Mouse (Mus musculus): ENCODE data around the gene Mto1.
"Not testable (repeated sequence)": the region's sequence is repeated elsewhere in the genome, so short reads cannot be mapped to it uniquely, and the experiment has no call there.

The Mto1 gene

DNA sequence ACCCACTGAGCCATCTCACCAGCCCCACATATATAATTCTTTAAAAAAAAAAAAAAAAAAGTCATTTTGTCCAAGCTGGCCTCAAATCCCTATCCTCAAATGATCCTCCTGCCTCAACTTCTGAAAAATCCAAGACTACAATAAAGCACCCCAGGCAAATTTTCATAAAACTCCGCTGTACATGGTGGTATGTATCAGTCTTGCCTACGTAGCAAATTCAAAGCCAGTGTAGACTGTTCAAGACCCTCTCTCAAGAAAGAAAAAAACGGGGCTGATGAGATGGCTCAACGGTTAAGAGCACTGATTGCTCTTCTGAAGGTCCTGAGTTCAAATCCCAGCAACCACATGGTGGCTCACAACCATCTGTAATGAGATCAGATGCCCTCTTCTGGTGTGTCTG, 27.9 kb downstream of the Mto1 start:
- peak; percentile 69 for DNase-seq (ENCODE audit: low read depth, low spot score)

DNA sequence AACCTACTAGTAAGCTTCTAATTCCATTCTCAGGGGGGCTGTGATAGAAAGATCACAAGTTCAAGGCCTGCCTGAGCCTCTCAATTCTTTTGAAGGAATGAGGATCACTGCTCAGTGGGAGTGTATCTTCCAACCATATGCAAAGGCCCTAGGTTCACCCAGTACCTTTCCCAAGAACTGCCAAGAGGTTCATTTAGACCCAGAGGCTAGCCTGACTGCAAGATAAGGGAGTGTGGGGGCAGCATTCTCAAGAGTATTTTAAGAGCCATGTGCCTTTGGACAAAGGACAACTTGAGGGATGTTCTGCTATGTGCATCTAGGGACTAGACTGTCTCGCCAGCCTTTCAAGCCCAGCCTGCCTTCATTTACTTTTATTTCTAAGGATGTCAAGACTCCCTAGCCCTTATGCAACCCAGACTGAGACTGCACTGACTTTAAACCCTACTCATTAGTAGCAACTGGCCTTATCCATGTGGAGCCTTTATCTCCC, 28.6 kb downstream of the Mto1 start:
- DNase-seq (ENCODE audit: low read depth, low spot score): peak; percentile 62

DNA sequence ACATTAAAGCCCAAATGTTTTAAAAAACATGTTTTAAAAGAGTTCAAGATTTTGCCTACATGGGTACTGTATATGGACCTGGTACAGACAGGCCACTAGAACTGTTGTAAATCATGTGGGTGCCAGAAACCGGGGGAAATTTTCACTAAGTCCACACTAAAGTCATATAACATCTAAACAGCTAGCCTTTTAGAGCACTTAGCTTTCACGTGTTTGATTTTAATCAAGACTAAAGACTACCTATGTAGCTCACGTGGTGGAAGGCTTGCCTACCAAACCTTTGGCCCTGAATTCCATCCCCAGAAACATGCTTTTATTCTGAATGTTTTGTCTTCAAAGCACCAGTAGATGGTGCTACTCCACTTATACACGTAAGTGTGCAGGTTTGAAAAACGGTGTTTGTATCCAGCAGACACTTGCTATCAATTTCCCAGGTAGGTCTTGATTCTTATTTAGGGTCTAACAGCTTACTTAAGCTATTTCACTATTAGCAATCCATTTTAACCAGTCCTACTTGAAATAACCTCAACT, 29.1 kb downstream of the Mto1 start:
- DNase-seq (ENCODE audit: low read depth, low spot score): peak; percentile 75

DNA sequence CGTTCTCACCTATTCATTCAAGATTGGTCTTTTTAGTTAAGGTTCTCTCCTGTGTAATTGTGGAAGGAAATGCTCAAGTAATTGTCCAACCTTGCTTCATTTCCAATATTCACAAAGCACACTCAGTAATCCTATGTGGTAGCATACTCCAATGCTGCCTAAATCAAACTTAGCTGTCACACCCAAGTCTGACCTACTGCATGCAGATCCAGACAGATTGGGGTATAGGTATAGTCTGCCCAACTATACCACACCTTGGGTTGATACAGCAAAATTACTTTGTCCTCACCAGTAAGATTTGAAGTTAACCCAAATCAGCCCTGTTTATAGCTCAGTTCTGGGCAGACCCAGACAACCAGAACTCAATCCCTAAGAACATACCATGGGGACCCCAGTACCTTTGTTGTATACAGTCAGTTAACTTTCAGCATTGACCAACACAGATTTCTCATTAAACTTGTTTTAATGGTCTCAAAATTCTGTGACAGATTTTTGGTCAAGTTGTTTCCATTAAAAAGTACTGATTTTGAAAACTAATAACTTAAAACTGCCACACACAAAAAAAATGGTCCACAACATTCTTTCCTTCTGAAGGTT, 30.1 kb downstream of the Mto1 start:
- DNase-seq (ENCODE audit: low read depth, low spot score): peak; percentile 38

DNA sequence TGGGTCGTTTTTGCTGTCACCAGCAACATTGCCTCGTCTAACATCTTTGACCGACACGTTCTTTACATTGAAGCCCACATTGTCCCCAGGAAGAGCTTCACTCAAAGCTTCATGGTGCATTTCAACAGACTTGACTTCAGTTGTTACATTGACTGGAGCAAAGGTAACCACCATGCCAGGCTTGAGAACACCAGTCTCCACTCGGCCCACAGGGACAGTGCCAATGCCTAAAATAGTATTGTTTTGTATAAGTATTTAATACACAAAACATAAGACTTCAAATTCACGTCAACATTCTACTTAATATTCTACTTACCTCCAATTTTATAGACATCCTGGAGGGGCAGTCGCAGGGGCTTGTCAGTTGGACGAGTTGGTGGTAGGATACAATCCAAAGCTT, 31.3 kb downstream of the Mto1 start:
- not testable (repeated sequence) for DNase-seq (ENCODE audit: low read depth, low spot score)

DNA sequence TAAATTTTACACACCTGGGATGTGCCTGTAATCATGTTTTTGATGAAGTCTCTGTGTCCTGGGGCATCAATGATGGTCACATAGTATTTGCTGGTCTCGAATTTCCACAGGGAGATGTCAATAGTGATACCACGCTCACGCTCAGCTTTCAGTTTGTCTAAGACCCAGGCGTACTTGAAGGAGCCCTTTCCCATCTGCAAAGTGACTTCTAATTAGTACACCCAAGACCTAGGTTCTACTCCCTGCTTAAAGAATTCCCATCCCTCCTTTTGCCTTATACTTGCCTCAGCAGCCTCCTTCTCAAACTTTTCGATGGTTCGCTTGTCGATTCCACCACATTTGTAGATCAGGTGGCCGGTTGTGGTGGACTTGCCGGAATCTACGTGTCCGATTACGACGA, 32.2 kb downstream of the Mto1 start:
- DNase-seq (ENCODE audit: low read depth, low spot score): not testable (repeated sequence)

DNA sequence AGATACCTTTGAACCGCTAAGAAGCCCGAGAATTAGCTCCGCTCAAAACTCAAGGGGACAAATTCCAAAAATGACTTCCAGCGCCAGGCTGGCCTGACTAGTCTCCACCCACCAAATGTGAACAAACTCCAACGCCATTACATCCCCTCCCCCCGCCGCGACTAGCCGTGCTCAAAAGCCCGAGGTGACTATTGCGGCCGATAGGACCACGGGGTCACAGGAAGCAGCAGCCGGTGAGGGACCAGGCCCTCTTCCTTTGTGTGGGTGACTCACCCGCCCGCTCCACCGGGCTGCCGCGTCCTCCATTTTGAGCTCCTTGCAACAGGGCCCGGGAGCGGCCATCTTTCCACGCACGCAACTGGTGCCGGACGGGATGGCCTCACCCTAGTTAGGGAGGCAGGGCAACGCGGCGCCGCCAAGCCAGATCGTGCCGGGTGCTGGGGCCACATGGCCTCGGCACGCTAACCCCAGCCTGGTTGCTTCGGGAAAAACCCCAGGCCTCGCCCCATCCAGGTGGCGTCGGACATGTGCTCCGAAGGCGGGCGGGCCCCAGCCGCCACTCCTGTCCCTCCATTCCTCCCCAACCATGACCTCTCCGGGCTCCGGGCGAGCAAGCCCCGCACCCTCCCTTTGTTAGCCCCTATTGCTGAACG, 32.8 kb downstream of the Mto1 start:
- peak; percentile 76 for DNase-seq (ENCODE audit: low read depth, low spot score)

DNA sequence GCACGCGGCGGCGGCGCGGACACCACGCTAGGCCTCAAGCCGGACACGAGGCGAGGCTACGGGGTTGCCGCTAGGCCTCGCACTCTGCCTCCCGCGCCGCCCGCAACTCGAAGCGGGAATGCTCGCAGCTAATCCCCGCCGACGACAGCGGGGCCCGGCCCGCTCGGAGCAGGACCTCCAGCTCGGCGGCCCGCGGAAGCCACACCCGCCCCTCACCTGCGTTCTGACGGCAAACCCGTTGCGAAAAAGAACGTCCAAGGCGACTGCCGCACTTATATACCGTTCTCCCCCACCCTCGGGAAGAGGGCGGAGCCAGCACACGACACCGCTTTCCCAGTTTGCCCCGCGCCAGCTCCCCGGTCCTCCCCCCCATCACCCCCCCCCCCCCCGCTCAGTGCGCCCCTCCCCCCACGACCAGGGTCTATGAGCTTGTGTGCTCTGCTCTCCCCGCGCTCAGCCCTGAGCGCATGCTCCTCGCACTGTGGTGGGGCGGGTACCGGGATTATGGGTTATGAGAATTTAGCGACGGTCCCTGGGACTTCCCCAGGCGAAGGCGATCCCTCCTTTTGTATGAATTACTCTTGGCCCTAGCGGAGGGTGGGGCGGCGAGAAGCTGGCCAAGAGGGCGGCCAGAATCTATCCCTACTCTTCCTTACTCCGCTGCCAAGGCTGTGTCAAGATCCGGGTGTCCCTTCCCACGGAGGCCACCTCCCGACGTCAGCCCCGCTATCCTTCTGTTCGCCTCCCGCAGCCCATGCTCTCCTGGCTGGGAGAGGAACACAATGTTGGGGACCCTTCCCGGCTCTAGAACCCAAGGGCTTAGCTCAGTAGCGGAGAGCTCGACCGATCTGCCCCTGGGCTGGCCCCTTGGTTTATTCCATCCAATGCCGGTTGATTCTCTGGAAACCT, 33.7 kb downstream of the Mto1 start:
- peak; percentile 96 for DNase-seq (ENCODE audit: low read depth, low spot score)

DNA sequence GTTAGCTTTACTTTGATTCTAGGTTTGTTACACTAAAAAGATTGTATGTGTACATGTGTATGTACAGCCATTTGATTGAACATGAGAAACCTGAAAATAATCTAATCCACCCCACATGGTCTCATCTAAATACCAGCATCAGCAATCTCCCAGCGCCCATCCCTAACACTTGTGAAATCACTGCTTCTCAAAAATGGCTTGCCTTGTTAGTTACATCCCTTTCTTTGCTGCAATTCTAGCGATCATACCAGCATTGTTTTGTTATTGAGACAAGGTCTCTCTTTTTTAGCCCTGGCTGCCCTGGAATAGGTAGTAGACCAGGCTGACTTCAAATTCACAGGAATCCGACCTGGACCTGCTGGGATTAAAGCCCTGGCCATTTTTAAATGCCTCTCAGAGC, 34.4 kb downstream of the Mto1 start:
- no peak for DNase-seq (ENCODE audit: low read depth, low spot score)

DNA sequence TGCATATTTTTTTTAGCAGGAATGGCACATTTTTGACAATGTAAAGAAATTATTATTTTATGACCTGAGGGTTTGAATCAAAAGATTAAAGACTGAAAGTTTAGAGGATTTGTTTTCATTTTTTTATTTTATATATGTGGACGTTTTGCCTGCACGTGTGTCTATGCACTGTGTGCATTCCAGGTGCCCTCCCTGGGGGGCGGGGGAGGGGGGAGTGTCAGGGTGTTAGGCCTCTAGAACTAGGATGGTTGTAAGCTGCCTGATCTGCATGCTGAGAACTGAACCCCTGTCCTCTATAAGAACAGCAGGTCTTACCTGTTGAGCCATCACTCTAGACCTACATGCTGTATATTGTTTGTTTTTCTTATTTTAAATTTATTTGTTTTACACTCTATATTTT, 36.7 kb downstream of the Mto1 start:
- DNase-seq (ENCODE audit: low read depth, low spot score): no peak

DNA sequence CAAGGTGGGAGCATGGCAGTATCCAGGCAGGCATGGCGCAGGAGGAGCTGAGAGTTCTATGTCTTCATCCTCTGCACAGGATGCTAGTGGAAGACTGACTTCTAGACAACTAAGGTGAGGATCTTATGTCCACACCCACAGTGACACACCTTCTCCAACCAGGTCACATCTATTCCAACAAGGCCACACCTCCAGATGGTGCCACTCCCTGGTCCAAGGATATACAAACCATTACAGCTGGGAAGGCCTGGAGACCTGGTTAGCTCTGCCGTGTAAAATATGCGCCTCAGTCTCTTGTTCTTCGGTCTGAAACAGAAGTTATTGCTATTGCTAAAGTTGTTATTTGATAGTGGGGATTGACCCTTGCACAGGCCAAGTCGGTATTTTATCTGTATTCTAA, 40.0 kb downstream of the Mto1 start:
- DNase-seq (ENCODE audit: low read depth, low spot score): peak; percentile 51

DNA sequence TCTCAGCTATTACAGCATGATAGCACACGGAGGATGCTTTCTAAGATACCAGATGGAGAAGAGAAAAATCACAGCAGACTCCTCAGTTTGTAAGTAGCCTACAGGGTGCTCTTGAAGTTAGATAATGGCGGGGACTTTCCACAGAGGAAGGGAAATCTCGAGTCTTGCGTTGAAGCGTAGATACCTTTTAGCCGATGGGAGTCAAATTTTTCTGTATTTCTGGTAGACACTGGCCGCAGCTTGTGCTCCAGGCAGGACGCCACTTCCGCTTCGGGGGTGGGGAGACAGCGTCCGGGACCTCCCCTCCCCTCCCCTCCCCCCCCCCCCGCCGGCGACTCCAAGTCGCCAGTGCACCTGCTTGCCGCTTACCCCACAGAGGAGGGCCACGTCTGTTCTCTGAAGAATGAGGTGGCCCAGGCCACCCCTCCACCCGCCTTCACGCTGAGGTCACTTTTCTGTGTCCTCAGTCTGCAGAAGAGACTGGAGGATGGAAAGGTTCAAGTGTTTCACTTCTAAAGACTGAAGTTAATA, 40.9 kb downstream of the Mto1 start, which contains the start of gene Eef1a1:
TSS of gene Eef1a1 (minus strand) at position 262 of the 531 bp plus-strand sequence.
- peak; percentile 91 for DNase-seq (ENCODE audit: low read depth, low spot score)

DNA sequence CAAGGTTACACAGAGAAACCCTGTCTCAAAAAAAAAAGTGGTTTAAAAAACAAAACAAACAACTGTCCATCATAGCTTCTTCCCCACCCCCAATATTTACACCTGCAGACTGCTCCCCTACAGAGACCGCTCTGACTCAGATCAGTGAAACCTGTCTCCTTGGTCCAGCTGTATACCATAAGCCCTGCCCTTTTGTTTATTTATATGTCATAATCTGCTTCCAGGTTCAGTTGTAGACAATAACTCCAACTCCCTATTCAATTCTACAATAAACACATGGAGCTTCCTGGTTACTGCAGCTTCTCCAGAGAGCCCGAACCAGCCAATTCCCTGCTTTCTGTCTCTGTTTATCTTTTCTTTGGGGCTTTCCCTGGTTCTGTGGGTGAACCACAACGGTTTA, 43.2 kb downstream of the Mto1 start:
- peak; percentile 83 for DNase-seq (ENCODE audit: low read depth, low spot score)

DNA sequence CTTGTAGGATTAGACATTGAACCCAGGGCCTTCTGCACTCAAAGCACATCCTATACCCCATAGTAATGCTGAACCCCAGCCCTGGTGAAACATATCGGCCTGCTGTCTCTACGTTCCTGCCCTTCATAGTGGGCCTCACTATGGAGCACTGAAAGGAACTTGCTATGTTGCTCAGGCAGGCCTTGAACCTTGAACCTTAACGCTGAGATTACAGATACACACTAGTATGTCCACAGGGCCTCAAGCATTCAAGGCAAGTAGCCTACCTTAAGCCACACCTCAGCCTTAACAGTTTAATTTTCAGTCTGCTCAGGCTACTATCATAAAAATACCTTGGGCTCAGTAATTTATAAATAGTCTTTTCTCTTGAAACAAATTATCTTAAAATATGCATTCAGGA, 44.2 kb downstream of the Mto1 start:
- no peak for DNase-seq (ENCODE audit: low read depth, low spot score)

DNA sequence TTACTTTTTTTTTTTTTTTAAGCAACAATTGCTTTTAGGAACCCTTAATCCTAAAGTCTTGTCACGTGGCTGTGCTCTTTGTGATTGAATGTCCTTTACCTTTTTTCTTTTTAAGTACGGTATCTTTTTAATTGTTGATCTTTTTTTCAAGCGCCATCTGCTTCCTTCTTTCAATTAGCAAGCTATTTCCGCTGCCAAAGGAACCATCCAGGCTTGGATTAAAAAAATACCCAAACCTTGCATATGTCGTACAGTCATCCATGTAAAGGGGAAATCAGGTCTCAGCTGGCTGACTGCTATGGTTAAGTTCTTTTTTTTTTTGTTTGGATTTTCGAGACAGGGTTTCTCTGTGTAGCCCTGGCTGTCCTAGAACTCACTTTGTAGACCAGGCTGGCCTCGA, 45.2 kb downstream of the Mto1 start:
- DNase-seq (ENCODE audit: low read depth, low spot score): no peak

DNA sequence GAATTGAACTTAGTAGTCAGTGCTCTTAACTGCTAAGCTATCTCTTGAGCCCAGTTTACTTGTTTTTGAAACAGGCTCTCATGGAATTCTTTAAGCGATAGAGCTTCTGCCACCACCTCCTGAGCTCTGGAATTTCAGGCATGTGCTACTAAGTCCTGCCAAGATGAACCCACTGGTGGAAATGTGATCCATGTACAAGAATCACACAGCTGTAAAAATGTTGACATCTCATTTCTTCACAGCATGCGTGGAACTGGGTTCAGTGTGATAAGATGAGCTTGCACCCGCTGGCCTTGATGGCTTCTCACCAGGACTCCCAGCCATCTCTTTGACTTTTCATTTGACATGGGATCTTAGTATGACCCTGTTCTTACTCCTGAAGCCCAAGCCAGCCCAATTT, 52.4 kb downstream of the Mto1 start:
- DNase-seq (ENCODE audit: low read depth, low spot score): no peak

DNA sequence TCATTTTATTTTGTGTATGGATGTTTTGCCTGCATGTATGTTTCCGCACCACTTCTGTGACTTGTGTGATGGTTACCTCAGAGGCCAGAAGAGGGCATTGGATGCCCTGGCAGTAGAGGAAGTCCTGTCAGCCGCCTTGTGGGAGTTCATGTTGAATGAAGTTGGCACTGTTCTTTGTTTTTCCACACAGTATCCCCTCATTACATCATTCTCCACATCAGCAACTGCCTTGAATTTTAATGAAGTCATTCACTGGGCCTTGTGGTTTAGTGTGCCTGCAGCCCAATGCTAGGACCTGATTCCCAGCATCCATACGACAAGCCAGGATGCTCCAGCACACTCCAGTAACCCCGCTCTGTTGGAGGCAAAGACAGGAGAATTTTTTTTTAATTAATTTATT, 53.3 kb downstream of the Mto1 start:
- DNase-seq (ENCODE audit: low read depth, low spot score): no peak

DNA sequence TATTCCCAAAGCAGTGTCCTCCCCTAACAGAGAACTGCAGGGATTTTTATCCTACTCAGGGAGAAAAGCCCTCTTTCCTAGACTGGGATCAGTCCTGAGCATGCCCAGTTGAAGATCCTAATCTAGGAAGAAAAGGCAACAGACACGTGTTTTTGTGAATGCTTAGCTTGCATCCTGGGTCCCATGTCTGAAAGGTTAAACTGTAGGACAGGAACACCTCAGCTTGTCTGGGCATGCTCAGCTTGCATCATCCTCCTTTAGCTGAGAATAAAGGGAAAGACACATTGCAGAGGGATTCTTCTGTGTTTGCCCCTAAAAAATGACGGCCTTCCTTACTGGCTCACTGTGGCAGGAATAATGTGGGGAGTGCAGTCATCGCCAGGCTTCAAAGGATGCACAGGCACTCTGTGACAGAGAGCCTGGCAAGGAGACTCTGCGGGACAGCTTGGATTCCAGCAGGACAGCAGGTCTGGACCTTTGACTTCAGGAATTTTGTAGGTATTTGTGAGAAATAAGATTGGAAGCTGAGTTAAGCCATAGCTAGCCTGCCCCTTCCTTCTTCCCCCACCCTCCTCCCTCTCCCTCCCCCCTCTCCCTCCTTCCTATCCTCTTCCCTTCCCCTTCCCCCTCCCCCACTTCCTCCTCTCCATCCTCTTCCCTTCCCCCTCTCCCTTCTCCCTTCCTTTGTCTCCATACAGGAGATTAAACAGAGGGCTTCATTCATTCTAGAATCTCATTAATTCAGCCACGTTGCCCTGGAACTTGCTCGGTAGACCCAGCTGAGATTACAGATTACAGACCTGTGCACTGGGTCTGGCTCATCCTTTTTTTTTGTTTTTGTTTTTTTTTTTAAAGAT, 55.4 kb downstream of the Mto1 start:
- no peak for DNase-seq (ENCODE audit: low read depth, low spot score)

DNA sequence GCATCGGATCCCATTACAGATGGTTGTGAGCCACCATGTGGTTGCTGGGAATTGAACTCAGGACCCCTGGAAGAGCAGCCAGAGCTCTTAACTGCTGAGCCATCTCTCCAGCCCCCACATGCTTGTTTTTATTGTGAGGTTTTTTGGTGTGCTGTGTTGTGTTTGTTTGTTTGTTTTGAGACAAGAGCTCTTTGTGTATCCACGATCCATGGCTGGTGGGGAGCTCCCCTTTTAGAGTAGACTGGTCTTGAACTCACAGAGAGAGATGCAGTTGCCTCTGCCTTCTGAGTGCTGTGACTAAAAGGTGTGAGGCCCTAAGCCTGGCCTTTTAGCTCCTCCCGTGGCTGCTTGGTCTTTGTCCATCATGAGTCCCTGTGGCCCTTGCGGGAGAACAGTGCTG, 56.1 kb downstream of the Mto1 start:
- no peak for DNase-seq (ENCODE audit: low read depth, low spot score)

DNA sequence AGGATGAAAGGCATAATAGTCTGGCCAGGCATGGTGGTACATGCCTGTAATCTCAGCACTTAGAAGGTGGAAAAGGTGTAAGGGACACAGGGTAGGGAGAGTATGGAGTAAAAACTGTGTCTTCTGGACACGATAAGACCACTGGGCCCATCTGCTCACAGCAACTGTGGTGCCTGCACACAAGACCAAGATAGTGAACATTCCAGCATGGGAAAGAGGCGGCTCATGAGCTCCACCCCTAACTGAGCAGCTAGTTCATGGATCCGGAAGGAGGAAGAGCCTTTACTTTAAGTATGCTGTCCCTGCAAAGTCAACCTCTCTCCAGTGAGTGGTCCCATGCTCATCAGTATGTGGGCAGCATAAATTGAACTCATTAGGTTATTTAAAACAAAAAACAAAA, 56.7 kb downstream of the Mto1 start:
- no peak for DNase-seq (ENCODE audit: low read depth, low spot score)

DNA sequence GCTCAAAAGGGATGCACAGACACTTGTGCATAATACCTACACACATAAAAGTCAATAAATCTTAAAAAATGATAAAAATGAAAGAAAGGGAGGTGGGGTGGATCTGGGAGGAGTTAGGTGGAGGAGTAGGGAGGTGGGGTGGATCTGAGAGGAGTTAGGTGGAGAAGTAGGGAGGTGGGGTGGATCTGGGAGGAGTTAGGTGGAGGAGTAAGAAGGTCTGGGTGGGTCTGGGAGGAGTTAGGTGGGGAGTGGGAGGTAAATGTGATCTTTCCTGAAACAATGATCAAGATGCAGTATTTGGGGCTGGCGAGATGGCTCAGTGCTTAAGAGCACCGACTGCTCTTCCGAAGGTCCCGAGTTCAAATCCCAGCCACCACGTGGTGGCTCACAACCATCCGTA, 57.2 kb downstream of the Mto1 start:
- DNase-seq (ENCODE audit: low read depth, low spot score): no peak
